Mouse (Mus musculus): ENCODE measurements around the gene Krtap3-3.

- no peak for TF ChIP-seq CTCF (IDR thresholded peaks at IDR 0.05; ENCODE audit: borderline replicate concordance, extremely low read depth, insufficient read depth, insufficient read length)
- no peak for TF ChIP-seq POLR2A (IDR thresholded peaks at IDR 0.05; ENCODE audit: borderline replicate concordance, extremely low read depth, insufficient read depth, insufficient read length, poor library complexity, severe bottlenecking)
These were observed 30.9 kb upstream of the Krtap3-3 start for GRCm38 (mm10) chr11:99581564-99581963.
